Mouse (Mus musculus): Measurements from ENCODE around the gene Pla2g15.

DNA sequence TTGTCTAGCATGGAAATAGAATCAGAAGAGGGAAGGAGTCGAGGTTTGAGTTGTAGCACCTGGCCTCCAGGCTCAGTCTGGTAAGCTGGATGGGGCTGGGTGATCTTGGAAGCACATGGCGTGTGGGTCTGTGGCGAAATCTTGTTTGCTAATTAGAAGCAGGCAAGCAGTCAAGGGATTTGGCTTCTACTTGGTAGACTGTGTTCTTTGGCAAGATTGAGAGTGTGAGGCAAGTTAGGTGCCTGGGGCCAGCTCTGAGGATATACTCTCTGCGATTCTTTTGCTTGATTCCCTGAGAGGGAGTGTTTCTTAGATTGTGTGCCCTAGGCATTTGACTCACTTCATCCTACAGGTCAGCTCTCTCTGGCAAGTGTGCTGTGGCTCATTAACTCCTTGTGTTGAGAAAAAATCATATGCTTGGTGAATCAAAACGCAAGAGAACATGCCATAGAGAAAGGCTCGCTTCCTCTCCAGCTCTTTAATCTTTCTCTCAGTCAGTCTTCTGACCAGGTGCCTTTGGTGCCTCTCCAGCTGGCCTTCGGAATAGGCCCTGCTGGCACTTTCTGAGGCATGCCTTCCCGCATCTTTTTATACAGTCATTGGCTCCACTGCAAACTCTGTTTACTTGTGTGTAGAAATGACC lies 35.5 kb downstream of the Pla2g15 start:
- TF ChIP-seq CTCF (conservative IDR thresholded peaks at IDR 0.05; ENCODE audit: low read length) = no peak
- no peak for TF ChIP-seq POU5F1 (IDR thresholded peaks at IDR 0.05; ENCODE audit: borderline replicate concordance, low read length)

All from E14TG2a.4 (cell line).